Mouse (Mus musculus): ENCODE data around the gene Pcdh15.
A peak's percentile ranks its signal among the peaks of the same experiment; 100 is the strongest.

Gene Pcdh15

GRCm38 (mm10) chr10:74316091-74316490, 1216.9 kb downstream of the Pcdh15 start:
- DNase-seq: peak in 1 of 2 experiments; percentile 2

GRCm38 (mm10) chr10:74335412-74335811, 1236.3 kb downstream of the Pcdh15 start:
- DNase-seq: no peak

- DNase-seq: no peak
These were observed 1240.4 kb downstream of the Pcdh15 start for GRCm38 (mm10) chr10:74339247-74340160.

GRCm38 (mm10) chr10:74359526-74359925, 1260.4 kb downstream of the Pcdh15 start:
- no peak for DNase-seq

GRCm38 (mm10) chr10:74378697-74379096, 1279.6 kb downstream of the Pcdh15 start:
- no peak for DNase-seq

- no peak for DNase-seq
These were observed 1280.4 kb downstream of the Pcdh15 start for GRCm38 (mm10) chr10:74379276-74380134.

GRCm38 (mm10) chr10:74387538-74388499, 1288.7 kb downstream of the Pcdh15 start:
- DNase-seq: peak in 1 of 2 experiments; percentile 5

- no peak for DNase-seq
These were observed 1304.0 kb downstream of the Pcdh15 start for GRCm38 (mm10) chr10:74403111-74403510.

- no peak for DNase-seq
These were observed 1314.9 kb downstream of the Pcdh15 start for GRCm38 (mm10) chr10:74414021-74414420.

GRCm38 (mm10) chr10:74414945-74415344, 1315.8 kb downstream of the Pcdh15 start:
- no peak for DNase-seq

GRCm38 (mm10) chr10:74415359-74415758, 1316.2 kb downstream of the Pcdh15 start:
- no peak for DNase-seq

- no peak for DNase-seq
These were observed 1316.8 kb downstream of the Pcdh15 start for GRCm38 (mm10) chr10:74415949-74416348.

- no peak for DNase-seq
These were observed 1350.9 kb downstream of the Pcdh15 start for GRCm38 (mm10) chr10:74450069-74450468.

- no peak for DNase-seq
These were observed 1364.8 kb downstream of the Pcdh15 start for GRCm38 (mm10) chr10:74463972-74464371.

GRCm38 (mm10) chr10:74480779-74481178, 1381.6 kb downstream of the Pcdh15 start:
- no peak for DNase-seq

GRCm38 (mm10) chr10:74512315-74512714, 1413.2 kb downstream of the Pcdh15 start:
- DNase-seq: no peak

GRCm38 (mm10) chr10:74513743-74514142, 1414.6 kb downstream of the Pcdh15 start:
- DNase-seq: no peak

GRCm38 (mm10) chr10:74538371-74538770, 1439.2 kb downstream of the Pcdh15 start:
- no peak for DNase-seq

GRCm38 (mm10) chr10:74555326-74555725, 1456.2 kb downstream of the Pcdh15 start:
- DNase-seq: no peak

GRCm38 (mm10) chr10:74569603-74570002, 1470.5 kb downstream of the Pcdh15 start:
- no peak for DNase-seq

GRCm38 (mm10) chr10:74579924-74580323, 1480.8 kb downstream of the Pcdh15 start:
- no peak for DNase-seq

GRCm38 (mm10) chr10:74591799-74592198, 1492.7 kb downstream of the Pcdh15 start:
- peak; percentile 68 to 78 for DNase-seq
